Mouse (Mus musculus) retina, postnatal 7 days (tissue): ENCODE results near the gene Ypel3.
"Not testable (repeated sequence)": the region's sequence is repeated elsewhere in the genome, so short reads cannot be mapped to it uniquely, and the experiment has no call there.

ENCODE experiments used
- DNase-seq: peaks from one replicate; pipeline ENCODE4 v3.0.0-alpha.2; 2012; ENCODE audit warnings: low read depth, low spot score

Gene Ypel3

DNA sequence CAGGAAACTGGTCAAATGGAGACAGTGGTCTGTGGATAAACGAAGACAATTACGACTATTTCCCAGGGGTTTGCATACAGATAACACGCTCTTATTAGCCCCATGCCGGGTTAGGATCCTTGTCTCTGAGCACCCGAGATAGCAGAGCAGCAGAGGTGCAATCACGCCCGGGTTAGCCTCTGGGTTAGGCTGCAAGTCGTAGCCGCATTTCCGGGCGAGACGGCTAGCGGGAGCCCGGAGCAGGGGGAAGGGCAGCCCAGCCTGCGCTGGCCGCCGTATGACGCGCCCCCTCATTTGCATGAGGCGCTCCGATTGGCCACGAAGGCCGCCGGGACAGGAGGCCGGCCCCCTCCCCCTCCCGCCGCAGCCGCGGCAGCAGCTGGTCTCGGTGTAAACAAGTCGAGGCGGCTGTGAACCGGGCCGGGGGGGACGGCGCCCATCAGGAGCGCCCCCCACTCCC, at the start of gene Ypel3:
TSS of gene Ypel3 (plus strand) at position 358 of the 460 bp plus-strand sequence.
- DNase-seq = peak; percentile 85

DNA sequence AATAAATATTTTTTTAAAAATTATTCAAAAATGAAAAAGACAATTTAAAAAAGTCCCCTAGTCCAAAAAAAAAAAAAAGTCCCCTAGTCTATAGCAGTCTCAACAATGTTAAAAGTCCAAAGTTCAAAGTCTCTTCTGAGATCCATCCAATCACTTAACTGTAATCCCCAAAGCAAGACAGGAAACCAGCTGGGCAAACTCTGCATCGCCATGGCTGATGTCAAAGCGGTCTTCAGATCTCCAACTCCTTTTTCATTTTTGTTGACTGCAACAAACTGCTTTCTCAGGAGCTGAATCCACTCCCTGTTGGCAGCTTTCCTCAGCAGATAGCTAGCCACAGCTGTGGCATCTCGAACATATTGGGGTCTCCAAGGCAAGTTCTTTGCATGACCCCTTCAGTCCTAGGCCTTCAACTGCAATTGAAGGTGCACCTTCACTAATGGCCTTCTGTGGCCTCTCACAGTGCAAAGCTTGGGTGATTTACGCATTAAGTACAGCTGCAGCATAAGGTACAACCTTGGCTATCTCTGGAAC, 46.4 kb upstream of the Ypel3 start:
- not testable (repeated sequence) for DNase-seq

DNA sequence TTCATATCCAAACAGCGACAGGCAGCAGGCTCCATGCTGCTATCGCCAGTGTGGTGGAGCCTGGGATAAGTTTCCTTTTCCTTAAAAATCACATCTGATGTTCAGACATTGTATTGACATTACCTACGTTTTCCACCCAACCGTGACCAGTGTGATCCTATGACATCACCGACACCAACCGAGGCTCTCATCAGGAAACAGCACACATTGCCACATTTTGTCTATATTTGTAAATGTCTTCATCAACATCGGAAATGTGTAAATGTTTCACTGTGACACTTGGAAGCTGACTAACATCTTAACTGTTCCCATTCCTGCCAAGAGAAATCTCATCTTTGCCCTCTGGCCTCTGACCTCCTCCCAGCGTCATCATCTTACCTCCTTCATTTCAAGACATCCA, 40.6 kb upstream of the Ypel3 start:
- no peak for DNase-seq

DNA sequence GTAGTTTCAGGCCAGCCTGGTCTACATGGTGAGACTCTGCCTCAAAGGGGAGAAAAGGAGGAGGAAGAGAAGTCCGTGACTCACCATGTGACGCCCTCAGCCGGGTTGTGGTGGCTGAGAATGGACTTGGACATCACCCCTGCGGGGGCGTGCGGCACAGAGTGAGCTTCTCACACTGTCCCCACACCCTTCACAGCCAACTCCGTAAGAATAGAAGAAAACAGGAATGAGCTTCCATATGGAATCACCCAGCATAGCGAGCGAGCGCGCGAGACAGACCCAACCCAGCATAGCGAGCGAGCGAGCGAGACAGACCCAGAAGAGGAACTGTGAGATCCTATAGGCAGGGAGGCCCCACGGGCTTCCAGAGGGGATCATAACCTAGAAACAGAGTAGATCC, 37.2 kb upstream of the Ypel3 start:
- DNase-seq = no peak

DNA sequence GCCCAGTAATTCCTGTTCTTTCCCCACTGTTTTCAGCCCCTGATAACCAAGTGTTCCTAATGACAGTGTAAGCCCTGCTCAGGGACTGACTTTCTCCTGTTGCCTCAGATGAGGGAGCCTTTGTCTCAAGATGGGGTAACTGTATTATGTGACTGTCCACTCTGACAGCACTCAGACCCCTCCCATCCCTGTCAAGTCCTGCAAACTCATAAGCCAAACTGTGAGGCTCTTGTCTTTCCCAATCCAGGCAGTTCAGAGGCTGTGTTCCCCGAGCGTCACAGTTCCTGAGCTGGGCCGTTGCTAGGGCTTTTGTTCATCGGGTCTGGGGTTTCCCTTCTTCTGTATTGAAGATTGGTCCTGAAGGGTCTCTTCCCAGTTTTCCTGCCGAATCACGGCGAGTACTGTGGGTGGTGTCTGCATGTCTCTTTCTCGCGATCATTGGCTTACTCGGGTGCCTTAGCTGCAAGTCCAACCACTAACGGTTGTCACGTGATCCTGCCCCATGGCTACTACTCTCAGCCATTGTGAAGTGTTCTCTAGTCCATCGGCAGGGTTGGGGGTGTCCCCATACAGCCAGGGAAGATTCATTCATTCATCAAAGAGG, 36.5 kb upstream of the Ypel3 start:
- no peak for DNase-seq

DNA sequence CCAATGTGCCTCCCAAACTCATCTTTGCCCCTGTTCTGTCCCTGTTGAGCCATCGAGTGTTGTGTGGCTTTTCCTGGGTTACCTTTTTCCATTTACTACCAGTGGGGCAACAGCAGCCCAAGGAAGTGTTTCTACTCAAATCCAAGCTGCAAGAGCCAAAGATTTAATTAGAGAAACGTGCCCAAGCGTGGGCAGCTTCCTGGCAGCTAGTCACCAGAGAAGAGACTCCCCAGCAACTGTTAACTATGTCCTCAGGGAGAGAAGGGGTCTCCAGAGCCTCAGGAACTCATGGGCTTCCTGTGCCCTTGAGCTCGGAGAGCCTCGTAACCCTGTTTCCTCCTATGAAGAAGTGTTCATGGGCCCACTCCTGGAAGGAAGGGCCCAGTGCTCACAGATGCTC, 35.8 kb upstream of the Ypel3 start:
- DNase-seq = no peak

DNA sequence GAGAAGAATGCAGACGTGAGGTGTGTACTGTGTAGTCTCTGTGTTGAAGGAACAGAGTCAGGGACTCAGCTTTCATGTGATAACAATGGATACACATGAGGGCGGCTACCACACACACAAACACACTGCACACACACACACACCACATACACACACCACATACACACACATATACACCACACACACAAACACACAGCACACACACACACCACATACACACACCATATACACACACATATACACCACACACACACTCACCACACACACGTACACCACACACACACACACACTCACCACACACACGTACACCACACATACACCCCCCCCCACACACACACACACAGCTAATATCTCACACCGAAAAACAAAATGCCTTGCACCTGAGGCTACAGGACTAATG, 35.3 kb upstream of the Ypel3 start:
- no peak for DNase-seq

DNA sequence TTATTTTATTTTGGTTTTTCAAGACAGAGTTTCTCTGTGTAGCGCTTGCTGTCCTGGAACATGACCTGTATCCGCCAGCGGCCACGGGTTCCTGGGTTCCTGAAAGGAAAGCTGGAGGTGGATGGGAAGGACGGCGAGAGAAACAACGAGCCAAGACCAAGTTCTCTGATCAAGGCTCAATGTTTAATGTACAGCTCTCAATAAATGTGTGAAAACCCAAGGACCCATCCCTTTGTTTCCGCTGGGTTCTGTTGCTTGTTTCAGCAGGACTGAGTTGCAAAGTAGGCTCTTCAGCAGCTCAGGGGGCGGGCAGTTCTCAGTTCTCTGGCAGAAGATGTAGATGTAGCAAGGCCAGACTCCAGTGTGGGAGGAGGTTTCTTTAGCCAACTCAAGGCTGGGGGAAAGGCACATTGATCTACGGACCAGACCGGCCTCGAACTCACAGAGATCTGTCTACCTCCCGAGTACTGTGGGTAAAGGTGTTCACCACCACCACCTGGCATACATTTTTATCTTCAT, 34.7 kb upstream of the Ypel3 start:
- no peak for DNase-seq

DNA sequence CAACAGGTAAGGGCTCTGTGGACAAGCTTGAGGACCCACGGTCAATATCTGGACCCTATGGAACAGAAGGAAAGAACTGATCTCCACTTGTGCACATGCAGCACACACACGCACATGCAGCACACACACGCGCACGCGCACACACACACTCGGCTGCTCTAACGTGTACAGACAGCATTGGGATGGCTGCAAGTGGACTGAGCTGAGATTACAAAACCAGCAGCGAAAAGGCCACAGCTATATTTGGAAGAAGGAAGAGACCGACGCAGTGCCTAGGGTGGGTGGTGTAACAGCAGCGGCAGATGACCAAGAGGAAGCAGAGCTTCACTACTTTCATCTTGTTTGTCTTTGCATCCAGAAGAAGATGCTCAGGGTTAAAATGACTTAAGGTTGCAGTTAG, 30.7 kb upstream of the Ypel3 start:
- no peak for DNase-seq

DNA sequence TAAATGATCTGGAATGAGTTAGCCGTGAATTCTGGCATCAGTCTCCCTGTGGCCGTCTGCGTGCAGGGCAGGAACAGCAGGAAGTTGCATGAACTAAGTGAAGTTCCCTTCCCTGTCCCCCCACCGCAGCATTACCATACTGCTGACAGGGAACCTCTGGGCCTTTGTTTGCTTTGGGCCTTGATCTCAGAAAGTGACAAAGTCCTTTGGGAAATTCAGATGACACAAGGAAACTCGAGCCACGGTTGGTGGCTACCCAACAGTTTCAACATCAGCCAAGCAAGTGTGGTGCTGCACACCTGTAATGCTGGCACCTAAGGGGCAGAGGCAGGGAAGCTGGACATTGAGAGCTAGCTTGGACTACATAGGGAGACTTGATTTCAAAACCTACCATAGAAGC, 30.0 kb upstream of the Ypel3 start:
- DNase-seq = no peak

DNA sequence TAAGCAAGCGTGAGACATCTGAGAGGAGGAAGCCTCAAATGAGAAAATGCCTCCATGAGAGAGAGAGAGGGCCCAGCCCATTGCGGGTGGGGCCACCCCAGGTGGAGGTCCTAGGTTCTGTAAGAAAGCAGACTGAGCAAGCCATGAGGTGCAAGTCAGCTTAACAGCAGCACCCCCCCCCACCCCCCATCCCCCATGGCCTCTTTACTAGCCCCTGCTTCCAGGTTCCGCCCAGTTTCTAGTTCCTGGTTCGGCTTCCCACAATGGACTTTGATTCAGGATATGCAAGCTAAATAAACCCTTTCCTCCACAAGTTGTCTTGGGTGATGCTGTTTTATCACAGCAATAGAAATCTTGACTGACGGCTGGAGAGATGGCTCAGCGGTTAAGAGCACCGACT, 27.9 kb upstream of the Ypel3 start:
- no peak for DNase-seq

DNA sequence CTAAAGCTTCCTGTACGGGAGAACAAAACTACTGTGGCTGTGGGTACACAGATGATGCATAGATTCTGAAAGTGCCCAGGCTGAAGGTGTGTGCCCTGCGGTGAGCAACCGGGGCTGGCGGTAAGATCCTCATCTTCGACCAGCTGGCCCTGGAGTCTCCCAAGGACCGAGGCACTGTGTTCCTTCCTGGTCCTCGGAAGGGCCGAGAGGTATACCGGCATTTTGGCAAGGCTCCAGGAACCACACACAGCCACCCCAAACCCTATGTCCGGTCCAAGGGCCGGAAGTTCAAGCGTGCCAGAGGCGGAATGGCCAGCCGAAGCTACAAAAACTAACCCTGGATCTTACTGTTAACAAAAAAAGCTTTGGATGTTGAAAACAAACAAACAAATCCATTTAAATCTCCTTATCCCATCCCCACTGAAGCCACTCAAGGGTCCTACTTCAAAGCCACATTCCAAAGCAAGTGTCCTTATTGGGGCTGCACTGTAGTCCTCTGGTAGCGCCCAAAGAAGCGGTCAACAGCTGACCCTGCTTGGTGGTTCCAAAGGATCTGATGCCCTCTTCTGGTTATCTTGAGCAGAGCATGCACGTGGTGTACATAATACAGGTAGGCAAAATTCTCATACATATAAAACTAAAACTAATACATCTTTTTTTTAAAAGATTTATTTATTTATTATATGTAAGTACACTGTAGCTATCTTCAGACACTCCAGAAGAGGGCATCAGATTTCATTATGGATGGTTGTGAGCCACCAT, 27.0 kb upstream of the Ypel3 start:
- no peak for DNase-seq

DNA sequence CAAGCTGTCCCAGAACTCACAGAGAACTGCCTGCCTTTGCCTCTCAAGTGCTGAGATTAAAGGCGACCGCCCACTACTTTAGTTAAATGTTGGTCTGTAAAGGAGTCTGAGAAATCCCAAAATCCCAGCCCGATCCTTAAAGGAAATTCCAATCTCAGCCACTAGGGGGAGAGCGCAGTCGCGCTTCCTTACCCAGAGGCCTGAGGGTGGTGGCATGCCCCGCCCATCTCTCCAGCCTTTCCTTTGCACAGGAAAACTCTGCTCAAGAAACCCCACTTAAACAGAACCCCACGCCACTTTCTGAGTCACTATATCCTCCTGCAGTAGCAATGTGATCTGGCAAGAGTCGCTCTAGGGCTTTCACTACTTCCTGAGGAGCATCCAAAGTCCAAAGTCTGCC, 21.9 kb upstream of the Ypel3 start:
- peak; percentile 68 for DNase-seq

DNA sequence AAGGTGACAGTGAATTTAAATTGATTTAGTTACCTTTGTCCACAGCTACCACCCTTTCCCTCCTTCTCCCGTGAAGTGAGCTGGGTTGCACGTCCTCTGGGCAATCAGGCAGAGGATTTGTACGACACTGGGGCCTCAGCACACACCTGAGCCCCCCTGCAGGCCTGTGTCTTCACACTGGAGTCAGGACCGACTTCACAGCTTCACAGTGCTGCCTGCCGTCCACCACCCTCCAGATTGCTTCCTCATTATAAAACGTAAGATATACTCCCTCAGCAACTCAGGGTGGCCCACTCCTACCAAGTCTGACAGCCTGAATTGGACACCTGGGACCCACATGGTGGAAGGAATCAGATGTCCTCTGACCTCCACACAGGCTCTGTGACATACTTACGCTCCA, 18.2 kb upstream of the Ypel3 start:
- DNase-seq = no peak

DNA sequence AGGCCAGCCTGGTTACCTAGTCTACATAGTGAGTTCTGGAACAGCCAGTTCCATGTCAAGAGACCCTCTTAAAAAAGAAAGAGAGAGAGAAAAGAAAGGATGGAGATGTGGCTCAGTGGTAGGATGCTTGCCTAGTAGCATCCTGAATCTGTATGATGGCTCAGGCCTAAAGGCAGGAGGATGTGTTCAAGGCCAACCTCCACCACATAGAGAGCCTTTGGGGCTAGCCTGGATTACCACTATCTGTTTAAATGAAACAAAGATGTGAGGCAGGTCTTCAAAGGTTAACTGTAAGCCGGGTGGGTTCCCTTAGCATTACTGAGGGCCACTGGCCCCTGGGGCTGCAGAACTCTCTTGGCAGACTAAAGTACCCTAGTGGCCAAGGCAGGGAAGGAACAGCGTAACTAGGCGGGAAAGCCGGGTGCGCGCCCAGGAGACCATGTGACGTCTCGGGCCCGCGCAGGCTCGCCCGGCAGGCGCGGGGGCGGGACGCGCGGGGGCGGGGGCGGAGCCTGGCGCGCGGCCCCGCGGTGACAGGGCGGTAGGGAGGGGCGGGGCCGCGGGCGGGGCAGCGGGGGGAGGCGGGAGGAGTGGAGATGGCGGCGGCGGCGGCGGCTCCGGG, 17.6 kb upstream of the Ypel3 start, which contains the start of gene Mapk3:
TSS of gene Mapk3 (plus strand) at position 552 of the 622 bp plus-strand sequence.
- DNase-seq = peak; percentile 84

DNA sequence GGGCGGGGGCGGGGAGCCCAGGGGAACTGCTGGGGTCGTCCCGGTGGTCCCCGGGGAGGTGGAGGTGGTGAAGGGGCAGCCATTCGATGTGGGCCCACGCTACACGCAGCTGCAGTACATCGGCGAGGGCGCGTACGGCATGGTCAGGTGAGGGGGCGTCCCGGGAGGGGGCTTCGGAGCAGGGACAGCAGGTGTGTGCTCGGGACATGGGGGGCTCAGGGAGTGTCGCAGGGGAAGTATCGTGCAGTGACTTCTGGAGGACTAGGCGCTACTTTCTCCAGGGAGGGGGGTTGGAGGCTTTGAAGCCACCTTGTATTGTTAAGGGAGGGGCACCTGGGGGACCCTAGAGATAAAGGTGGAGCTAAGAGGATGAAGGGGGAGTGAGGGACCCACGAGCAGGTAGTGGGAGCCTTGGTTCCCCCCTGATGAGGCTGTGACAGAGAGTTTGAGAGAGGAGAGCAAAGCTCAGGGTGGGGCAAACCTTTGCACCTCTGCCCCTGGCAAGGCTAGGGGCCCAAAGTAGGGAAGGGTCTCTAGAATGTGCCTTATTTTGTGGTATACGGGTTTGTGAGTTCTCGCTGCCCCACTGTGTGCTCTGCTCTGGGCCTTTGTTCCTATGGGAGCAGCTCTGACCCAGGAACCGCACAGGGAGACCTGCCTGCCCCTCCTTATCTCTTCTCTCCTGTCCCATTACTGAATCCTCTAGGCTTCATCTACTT, 16.9 kb upstream of the Ypel3 start:
- DNase-seq = no peak

DNA sequence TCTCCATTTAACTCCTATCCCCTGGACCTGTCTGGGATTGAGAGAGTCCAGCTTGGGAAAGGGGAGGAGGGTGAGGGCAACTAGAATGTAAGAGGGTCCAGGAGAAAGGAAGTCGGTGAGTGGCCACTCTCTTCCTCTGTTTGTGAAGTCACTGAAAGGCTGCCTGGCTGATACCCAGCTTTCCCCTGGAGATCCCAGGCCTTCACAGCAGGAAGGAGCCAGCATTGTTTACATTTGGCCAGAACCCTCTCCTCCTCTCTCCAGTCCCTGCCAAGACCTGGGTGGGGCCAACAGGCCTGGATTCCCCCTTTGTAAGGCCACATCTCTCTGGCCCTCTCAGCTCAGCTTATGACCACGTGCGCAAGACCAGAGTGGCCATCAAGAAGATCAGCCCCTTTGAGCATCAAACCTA, 16.4 kb upstream of the Ypel3 start:
- DNase-seq = no peak

DNA sequence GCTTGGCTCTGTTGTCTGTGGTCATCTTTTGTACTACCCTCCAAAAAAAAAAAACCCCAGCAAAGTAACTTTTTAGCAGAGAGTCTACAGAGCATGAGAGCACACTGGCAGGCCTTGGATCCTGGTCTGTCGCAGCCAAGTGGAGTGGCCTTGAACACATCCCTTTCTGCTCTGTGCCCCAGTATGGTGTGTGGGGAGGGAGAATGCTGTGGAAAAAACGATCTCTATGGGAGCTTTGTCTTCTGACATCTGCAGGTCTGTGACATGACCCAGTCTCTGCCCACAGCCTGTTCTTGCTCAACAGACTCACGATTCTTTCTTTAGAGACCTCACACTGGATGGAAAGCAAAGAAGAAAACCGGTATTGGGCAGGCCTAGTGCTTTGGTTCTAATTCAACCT, 15.8 kb upstream of the Ypel3 start:
- DNase-seq = no peak

DNA sequence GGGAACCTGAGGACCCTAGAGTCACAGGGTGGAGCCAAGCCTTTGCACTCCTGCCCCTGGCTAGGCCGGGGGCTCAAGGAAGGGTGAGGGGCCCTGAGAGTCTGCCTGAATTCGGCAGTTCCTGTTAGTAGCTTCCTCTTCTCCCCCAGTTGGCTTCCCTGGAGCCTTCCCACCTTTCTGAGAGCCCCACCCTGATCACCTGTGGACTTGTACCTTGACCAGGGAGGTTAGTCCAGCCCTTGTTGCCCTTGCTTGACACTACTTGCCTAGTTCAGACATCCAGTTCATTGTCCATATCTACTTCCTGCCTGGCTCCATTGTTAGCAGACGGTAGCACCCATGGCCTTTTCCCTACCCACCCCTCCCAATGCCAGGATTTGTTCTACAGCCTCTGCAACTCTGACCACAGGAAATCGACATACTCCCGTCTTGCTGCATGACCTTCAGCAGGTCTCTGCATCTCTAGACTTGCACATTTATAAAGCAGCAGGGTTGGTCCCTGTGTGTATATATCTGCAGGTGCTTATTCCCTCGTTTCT, 15.2 kb upstream of the Ypel3 start:
- DNase-seq = no peak

DNA sequence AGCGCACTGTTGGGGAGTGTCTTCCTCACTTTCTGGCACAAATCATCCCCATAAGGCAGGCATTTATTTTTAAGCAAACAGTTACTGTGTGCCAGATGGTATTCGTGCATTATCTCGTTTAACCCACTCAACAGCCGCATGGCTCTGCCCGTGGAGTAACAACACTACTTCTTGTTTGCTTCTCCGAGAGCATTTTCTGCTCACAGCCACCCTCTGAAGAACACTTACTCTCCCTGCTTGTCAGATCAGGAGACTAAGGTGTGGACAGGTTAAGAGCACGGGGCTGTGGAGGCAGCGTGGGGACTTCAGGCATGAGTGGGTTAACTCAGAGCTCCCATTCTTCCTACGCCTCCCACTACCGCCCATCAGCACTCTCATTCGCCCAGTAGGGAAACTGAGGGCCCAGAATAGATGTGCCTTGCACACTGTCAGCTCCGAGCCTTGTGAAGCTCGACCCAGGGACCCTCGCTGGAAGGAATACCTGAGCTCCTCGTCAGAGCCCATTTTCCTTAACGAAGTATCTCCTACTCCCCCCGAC, 14.2 kb upstream of the Ypel3 start:
- DNase-seq = no peak

DNA sequence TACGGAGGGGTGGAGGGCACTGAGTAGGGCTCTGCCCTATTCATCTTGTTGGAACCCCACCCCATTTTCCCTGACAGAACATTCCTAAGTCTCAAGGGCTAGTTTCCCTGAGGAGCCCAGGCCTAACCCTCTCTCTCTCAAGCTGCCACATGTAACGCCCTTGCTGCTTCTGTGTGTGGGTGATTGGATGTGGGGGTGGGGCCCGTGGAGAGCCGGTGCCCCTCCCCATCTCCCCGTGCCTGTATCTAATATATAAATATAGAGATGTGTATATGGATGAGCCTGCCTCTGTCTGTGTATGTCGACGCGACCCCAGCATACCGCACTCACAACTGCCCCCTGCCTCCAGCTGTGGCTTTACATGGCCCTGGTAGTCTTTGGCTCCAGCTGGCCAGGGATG, 11.2 kb upstream of the Ypel3 start:
- no peak for DNase-seq
